Mouse (Mus musculus): ENCODE data around the gene Sost. TPM values are rescaled to one million over a fixed set of nuclear protein-coding genes. Genes with fewer than 3 reads are reported as not detected.

Sost gene
- polyA plus RNA-seq, 1 experiment from 2014 or later, result 0.17 TPM

DNA sequence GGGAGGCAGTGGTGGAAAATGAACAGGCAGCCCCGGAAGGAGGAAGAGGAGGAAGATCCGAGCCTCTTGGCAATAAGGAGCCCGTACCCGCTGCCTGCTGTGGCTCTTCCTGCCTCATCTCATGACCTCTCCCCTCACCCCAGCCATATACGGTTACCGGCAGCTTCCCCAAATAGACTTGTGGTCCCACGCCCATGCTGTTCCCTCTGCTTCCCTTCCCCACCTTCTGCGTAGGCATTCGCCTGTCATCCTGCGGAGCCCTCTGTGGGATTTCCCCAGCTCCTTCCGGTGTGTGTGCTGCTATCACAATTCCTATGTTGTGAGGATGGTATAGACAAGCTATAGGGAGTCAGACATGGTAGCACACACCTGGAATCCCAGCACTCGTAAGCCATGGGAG lies 15.0 kb upstream of the Sost start:
- H3K4me2 ChIP-seq (replicated peaks), result no peak overlapping the region
- H3K27ac ChIP-seq (replicated peaks), result no peak overlapping the region
- peaks cover 22% of the 10 kb centered on the region for H3K4me1 ChIP-seq
- 93% methylated on average over 12 of the region's 12 CpGs for WGBS
- no peak overlapping the region for H3K9ac ChIP-seq (replicated peaks)
- no peaks in the 10 kb centered on the region for H3K9me3 ChIP-seq
- H3K36me3 ChIP-seq, result no peaks in the 10 kb centered on the region
- no peak for ATAC-seq (ENCODE audit: low FRiP score, low read depth)
- H3K4me3 ChIP-seq, result no peak overlapping the region
- peaks cover 16% of the 10 kb centered on the region for H3K27me3 ChIP-seq

GRCm38 (mm10) chr11:101980603-101981157 lies 13.9 kb upstream of the Sost start:
- no peak for ATAC-seq (ENCODE audit: low FRiP score, low read depth)
- Histone ChIP-seq H3K4me2 (replicated peaks) (no peak overlapping the region), H3K4me1 (peaks cover 20% of the 10 kb centered on the region), H3K27ac (replicated peaks) (no peak overlapping the region), H3K4me3 (no peak overlapping the region), H3K9me3 (no peaks in the 10 kb centered on the region), H3K36me3 (no peaks in the 10 kb centered on the region), H3K9ac (replicated peaks) (no peak overlapping the region), H3K27me3 (peaks cover 10% of the 10 kb centered on the region)
- 79% methylated on average over 9 of the region's 9 CpGs for WGBS

- H3K36me3 ChIP-seq, result no peaks in the 10 kb centered on the region
- H3K9me3 ChIP-seq, result no peaks in the 10 kb centered on the region
- H3K9ac ChIP-seq (replicated peaks), result no peak overlapping the region
- no peak overlapping the region for H3K4me3 ChIP-seq
- H3K4me2 ChIP-seq (replicated peaks), result no peak overlapping the region
- ATAC-seq (ENCODE audit: low FRiP score, low read depth), result no peak
- no peaks in the 10 kb centered on the region for H3K27me3 ChIP-seq
- 87% methylated on average over 5 of the region's 5 CpGs for WGBS
- peaks cover 10% of the 10 kb centered on the region; the same call in 1 of the 2 replicates for H3K4me1 ChIP-seq
- no peak overlapping the region for H3K27ac ChIP-seq (replicated peaks)
Measured at GRCm38 (mm10) chr11:101979140-101979539, 12.3 kb upstream of the Sost start.

DNA sequence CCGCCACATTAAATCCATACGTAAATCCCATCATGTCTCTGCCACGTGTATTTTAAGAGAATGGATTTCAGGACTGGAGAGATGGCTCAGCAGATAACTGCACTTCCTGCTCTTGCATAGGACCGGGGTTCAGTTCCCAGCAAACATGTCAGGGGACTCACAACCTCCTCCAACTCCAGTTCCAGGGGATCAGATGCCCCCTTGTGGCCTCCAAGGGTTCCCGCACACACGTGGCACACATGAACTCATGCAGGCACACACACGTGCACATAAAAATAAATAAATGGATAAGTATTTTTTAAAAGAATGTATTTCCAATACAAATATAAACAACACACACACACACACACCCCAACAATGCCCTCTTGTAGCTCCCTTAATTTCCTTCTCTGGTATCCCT lies 10.1 kb upstream of the Sost start:
- 0 out of 2 replicates have a peak, but pooled peaks cover 3% of the 10 kb centered on the region for H3K4me1 ChIP-seq
- no peak for ATAC-seq (ENCODE audit: low FRiP score, low read depth)
- H3K4me3 ChIP-seq, result no peak overlapping the region
- no peaks in the 10 kb centered on the region for H3K36me3 ChIP-seq
- no peaks in the 10 kb centered on the region for H3K27me3 ChIP-seq
- H3K4me2 ChIP-seq (replicated peaks), result no peak overlapping the region
- H3K27ac ChIP-seq (replicated peaks), result no peak overlapping the region
- no peak overlapping the region for H3K9ac ChIP-seq (replicated peaks)
- no peaks in the 10 kb centered on the region for H3K9me3 ChIP-seq
- 96% methylated on average over 7 of the region's 7 CpGs for WGBS

DNA sequence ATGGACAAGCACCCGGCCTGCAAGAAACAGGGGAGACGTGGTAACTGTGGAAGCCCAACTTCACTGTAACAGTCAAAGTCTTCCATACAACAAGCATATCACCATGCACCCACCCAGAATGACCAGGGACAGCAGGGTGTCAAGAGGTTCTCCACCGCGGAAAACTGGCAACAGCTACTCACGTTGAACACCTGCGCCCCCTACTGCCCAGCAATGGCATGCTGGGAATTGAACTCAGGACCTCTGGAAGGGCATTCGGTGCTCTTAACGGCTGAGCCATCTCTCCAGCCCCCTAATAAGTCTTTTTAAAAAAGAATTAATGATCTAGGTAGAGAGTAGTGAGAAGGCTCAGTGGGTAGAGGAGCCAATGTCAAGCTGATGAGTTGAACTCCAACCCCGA lies 8.1 kb upstream of the Sost start:
- H3K27me3 ChIP-seq, result peaks cover 4% of the 10 kb centered on the region; the same call in 1 of the 2 replicates
- ATAC-seq (ENCODE audit: low FRiP score, low read depth), result no peak

DNA sequence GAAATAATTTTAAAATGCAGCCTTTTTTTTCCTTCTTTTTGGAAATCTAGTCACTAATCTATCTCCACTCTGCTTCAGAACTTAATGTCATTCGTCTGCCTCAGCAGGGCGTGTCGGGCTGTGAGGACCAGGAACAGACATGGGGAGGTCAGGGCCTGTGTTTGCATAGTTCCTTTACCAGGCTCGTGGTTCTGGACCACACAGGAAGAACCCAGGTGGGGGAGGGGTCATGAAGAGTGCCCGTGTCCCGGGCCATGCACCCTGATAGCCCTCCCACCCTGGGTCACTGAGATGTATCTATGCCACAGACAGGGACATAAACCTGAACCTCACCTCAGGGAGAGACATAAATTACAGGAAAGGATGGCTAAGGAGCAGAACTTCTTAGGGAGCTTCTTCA lies 7.4 kb upstream of the Sost start:
- no peak overlapping the region for H3K9ac ChIP-seq (replicated peaks)
- no peak for ATAC-seq (ENCODE audit: low FRiP score, low read depth)
- H3K27me3 ChIP-seq, result peaks cover 6% of the 10 kb centered on the region; the same call in 1 of the 2 replicates
- H3K4me1 ChIP-seq, result 0 out of 2 replicates have a peak, but pooled peaks cover 3% of the 10 kb centered on the region
- 56% methylated on average over 6 of the region's 6 CpGs for WGBS
- H3K4me2 ChIP-seq (replicated peaks), result no peak overlapping the region
- no peaks in the 10 kb centered on the region for H3K9me3 ChIP-seq
- H3K27ac ChIP-seq (replicated peaks), result no peak overlapping the region
- H3K4me3 ChIP-seq, result no peak overlapping the region
- no peaks in the 10 kb centered on the region for H3K36me3 ChIP-seq

More for the DNA sequence above, 8.1 kb upstream of the Sost start:
- Histone ChIP-seq H3K36me3 (no peaks in the 10 kb centered on the region), H3K4me1 (0 out of 2 replicates have a peak, but pooled peaks cover 3% of the 10 kb centered on the region), H3K9ac (replicated peaks) (no peak overlapping the region), H3K9me3 (no peaks in the 10 kb centered on the region), H3K4me2 (replicated peaks) (no peak overlapping the region), H3K27ac (replicated peaks) (no peak overlapping the region), H3K4me3 (no peak overlapping the region)
- WGBS, result 61% methylated on average over 9 of the region's 9 CpGs

GRCm38 (mm10) chr11:101973496-101973895 lies 6.7 kb upstream of the Sost start:
- no peak overlapping the region for H3K9ac ChIP-seq (replicated peaks)
- no peak overlapping the region for H3K27ac ChIP-seq (replicated peaks)
- H3K36me3 ChIP-seq, result no peaks in the 10 kb centered on the region
- H3K4me2 ChIP-seq (replicated peaks), result no peak overlapping the region
- 85% methylated on average over 9 of the region's 9 CpGs for WGBS
- peaks cover 8% of the 10 kb centered on the region; the same call in 1 of the 2 replicates for H3K27me3 ChIP-seq
- no peaks in the 10 kb centered on the region for H3K9me3 ChIP-seq
- no peak overlapping the region for H3K4me3 ChIP-seq
- H3K4me1 ChIP-seq, result peaks cover 5% of the 10 kb centered on the region; the same call in 1 of the 2 replicates
- ATAC-seq (ENCODE audit: low FRiP score, low read depth), result no peak

GRCm38 (mm10) chr11:101972651-101973050 lies 5.8 kb upstream of the Sost start:
- H3K27me3 ChIP-seq, result peaks cover 17% of the 10 kb centered on the region
- no peak overlapping the region for H3K4me2 ChIP-seq (replicated peaks)
- ATAC-seq (ENCODE audit: low FRiP score, low read depth), result no peak
- H3K9ac ChIP-seq (replicated peaks), result no peak overlapping the region
- WGBS, result 88% methylated on average over 5 of the region's 5 CpGs
- no peak overlapping the region for H3K27ac ChIP-seq (replicated peaks)
- H3K36me3 ChIP-seq, result no peaks in the 10 kb centered on the region
- H3K9me3 ChIP-seq, result no peaks in the 10 kb centered on the region
- H3K4me3 ChIP-seq, result no peak overlapping the region
- H3K4me1 ChIP-seq, result peaks cover 8% of the 10 kb centered on the region; the same call in 1 of the 2 replicates

GRCm38 (mm10) chr11:101972097-101972496 lies 5.3 kb upstream of the Sost start:
- Histone ChIP-seq H3K9ac (replicated peaks) (no peak overlapping the region), H3K9me3 (no peaks in the 10 kb centered on the region), H3K4me2 (replicated peaks) (no peak overlapping the region), H3K27me3 (peaks cover 22% of the 10 kb centered on the region), H3K27ac (replicated peaks) (no peak overlapping the region), H3K36me3 (no peaks in the 10 kb centered on the region), H3K4me3 (no peak overlapping the region), H3K4me1 (peaks cover 9% of the 10 kb centered on the region; the same call in 1 of the 2 replicates)
- ATAC-seq (ENCODE audit: low FRiP score, low read depth), result no peak
- 78% methylated on average over 3 of the region's 3 CpGs for WGBS

DNA sequence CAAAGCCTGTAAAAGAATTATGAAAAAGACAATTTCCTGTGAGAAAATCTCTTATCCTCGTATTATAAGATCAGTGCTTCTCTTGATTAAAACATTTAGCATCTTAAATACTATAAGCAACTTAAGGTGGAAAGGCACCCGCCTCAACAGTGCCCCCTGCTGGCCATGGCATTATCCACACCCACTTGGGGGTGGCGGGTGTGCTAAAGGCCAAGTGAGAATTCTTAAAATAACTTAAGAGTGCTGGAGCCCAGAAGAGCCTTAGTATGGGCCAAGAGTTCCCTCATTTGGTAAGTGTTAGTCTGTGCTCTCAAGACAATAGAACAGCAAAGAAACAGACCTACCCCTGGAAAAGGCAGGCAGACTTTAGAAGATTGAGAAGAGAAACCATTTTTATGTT lies 4.6 kb upstream of the Sost start:
- WGBS, result 46% methylated on average over 3 of the region's 3 CpGs
- no peak overlapping the region for H3K27ac ChIP-seq (replicated peaks)

DNA sequence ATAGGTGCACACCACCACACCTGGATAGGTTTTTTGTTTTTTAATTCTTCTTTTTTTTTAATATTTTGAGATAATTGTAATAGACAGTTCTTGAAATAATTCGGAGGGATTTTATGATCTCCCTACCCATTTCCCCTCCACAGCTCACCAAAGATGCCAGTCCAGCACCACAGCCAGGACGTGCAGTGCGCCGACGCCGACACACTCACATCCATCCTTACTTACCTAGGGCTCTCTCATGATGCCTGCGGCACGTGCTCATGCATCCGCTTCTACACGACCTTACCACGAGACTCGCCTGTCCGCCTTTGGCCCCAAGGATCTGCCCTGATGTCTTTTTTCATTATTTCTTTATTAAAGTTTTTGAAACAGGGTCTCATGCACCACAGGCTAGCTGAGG lies 3.0 kb upstream of the Sost start:
- no peak overlapping the region for H3K4me3 ChIP-seq
- H3K4me2 ChIP-seq (replicated peaks), result no peak overlapping the region
- H3K27ac ChIP-seq (replicated peaks), result no peak overlapping the region
- H3K4me1 ChIP-seq, result peaks cover 16% of the 10 kb centered on the region
- H3K27me3 ChIP-seq, result peaks cover 45% of the 10 kb centered on the region
- 83% methylated on average over 13 of the region's 13 CpGs for WGBS
- H3K36me3 ChIP-seq, result no peaks in the 10 kb centered on the region
- H3K9me3 ChIP-seq, result no peaks in the 10 kb centered on the region
- no peak for ATAC-seq (ENCODE audit: low FRiP score, low read depth)
- no peak overlapping the region for H3K9ac ChIP-seq (replicated peaks)

More for the DNA sequence above, 4.6 kb upstream of the Sost start:
- Histone ChIP-seq H3K4me3 (no peak overlapping the region), H3K4me1 (peaks cover 13% of the 10 kb centered on the region; the same call in 1 of the 2 replicates), H3K27me3 (peaks cover 29% of the 10 kb centered on the region), H3K36me3 (no peaks in the 10 kb centered on the region), H3K9me3 (no peaks in the 10 kb centered on the region), H3K4me2 (replicated peaks) (no peak overlapping the region), H3K9ac (replicated peaks) (no peak overlapping the region)
- no peak for ATAC-seq (ENCODE audit: low FRiP score, low read depth)

GRCm38 (mm10) chr11:101968791-101969190 lies 2.0 kb upstream of the Sost start:
- WGBS, result 0% methylated on average over 5 of the region's 5 CpGs
- no peak; the same call in 1 of the 2 replicates for ATAC-seq (ENCODE audit: low FRiP score, low read depth)
- no peak overlapping the region for H3K4me3 ChIP-seq

DNA sequence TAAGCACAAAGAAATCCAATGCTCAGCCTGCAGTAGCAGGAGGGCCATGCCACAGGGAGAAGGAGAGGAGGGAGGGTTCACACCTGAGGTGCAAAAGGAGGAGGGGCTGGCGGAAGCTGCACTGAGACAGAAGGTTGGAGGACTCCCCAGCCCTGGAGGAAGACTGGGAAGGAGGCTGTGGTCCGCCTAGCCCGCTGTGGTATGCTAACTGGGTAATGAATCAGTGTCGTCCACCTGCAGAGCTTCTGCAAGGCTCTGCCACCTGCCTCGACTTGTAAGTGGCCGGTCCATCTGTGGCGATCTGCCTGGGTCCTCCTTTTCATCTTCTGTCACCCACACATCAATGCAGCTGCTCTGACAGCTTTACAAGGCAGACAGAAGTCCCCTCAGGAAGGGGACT lies 1.5 kb upstream of the Sost start:
- Histone ChIP-seq H3K4me3 (no peak overlapping the region), H3K36me3 (no peaks in the 10 kb centered on the region), H3K4me2 (replicated peaks) (no peak overlapping the region), H3K9ac (replicated peaks) (no peak overlapping the region), H3K27me3 (peaks cover 60% of the 10 kb centered on the region), H3K9me3 (no peaks in the 10 kb centered on the region), H3K4me1 (peaks cover 29% of the 10 kb centered on the region), H3K27ac (replicated peaks) (no peak overlapping the region)
- ATAC-seq (ENCODE audit: low FRiP score, low read depth), result no peak
- 15% methylated on average over 7 of the region's 7 CpGs for WGBS

More at GRCm38 (mm10) chr11:101968791-101969190, 2.0 kb upstream of the Sost start:
- H3K27ac ChIP-seq (replicated peaks), result no peak overlapping the region
- H3K4me1 ChIP-seq, result peaks cover 24% of the 10 kb centered on the region
- H3K27me3 ChIP-seq, result peaks cover 55% of the 10 kb centered on the region
- no peak overlapping the region for H3K9ac ChIP-seq (replicated peaks)
- no peak overlapping the region for H3K4me2 ChIP-seq (replicated peaks)
- no peaks in the 10 kb centered on the region for H3K9me3 ChIP-seq
- no peaks in the 10 kb centered on the region for H3K36me3 ChIP-seq

Data from midbrain, embryonic 12.5 days (tissue).